In genomic region chr3:108083904-108084407, GRCm38 (mm10) we compare ENCODE assay signal across 8 mouse cellular contexts. TPM values are rescaled to one million over a fixed set of nuclear protein-coding genes. Genes with fewer than 3 reads are reported as not detected.
DNase-seq lines count a peak whose midpoint lies in the region; ATAC-seq and TF ChIP-seq lines count a peak whose summit lies in the region.

No protein-coding gene starts in this region.

- peaks cover 37% of the 10 kb centered on the region for H3K4me1 ChIP-seq in heart, postnatal 0 days (ENCODE audit: control insufficient read depth, insufficient read depth)
- peaks cover 25% of the 10 kb centered on the region for H3K4me1 ChIP-seq in cerebellum, adult 2 months (ENCODE audit: control insufficient read depth, insufficient read depth, low read length)
- H3K4me1 ChIP-seq in forebrain, postnatal 0 days (ENCODE audit: insufficient read depth) = peaks cover 26% of the 10 kb centered on the region
- H3K4me1 ChIP-seq in midbrain, embryonic 11.5 days (ENCODE audit: control insufficient read depth, insufficient read depth, low read length) = peaks cover 28% of the 10 kb centered on the region

- 60% methylated on average over 4 of the region's 4 CpGs for WGBS in heart, postnatal 0 days
- WGBS in cerebellum, adult 2 months = 35% methylated on average over 4 of the region's 4 CpGs
- 79% methylated on average over 4 of the region's 4 CpGs for WGBS in forebrain, postnatal 0 days
- WGBS in midbrain, embryonic 11.5 days = 84% methylated on average over 4 of the region's 4 CpGs

- DNase-seq in heart, postnatal 0 days (ENCODE audit: low spot score) = no peak
- DNase-seq in heart, adult 11 months = no peak
- peak; percentile 53 to 66 for DNase-seq in cerebellum, adult 2 months
- DNase-seq in forebrain, postnatal 0 days = no peak
- peak; percentile 72 for DNase-seq in midbrain, embryonic 11.5 days (ENCODE audit: low spot score, missing footprints)
- DNase-seq in spleen, postnatal 14 days (ENCODE audit: low spot score in 2 of 2) = no peak
- DNase-seq in layer of hippocampus, adult 11-12 months (ENCODE audit: low spot score) = no peak
- no peak for DNase-seq in thymus, postnatal 36 days

- TF ChIP-seq EP300 in heart, postnatal 0 days (IDR thresholded peaks at IDR 0.05; ENCODE audit: low read depth) = no peak

- no peak for TF ChIP-seq POLR2A in cerebellum, adult 2 months (IDR thresholded peaks at IDR 0.05; ENCODE audit: borderline replicate concordance, insufficient read depth, low read length)

- no peak overlapping the region for H3K4me3 ChIP-seq in heart, postnatal 0 days (ENCODE audit: low read depth, low read length)
- H3K4me3 ChIP-seq in cerebellum, adult 2 months (replicated peaks; ENCODE audit: insufficient read depth, low read depth, low read length) = peak overlapping the region; percentile 47
- H3K4me3 ChIP-seq in forebrain, postnatal 0 days (ENCODE audit: low read depth, low read length) = 0 out of 2 replicates have a peak overlapping the region, but pooled peaks have one; percentile 50
- no peak overlapping the region for H3K4me3 ChIP-seq in midbrain, embryonic 11.5 days (ENCODE audit: low read depth, low read length)

- peak overlapping the region; percentile 98; the same call in 1 of the 2 replicates for H3K4me2 ChIP-seq in heart, postnatal 0 days (ENCODE audit: low read depth, low read length)
- peak overlapping the region; percentile 100 for H3K4me2 ChIP-seq in forebrain, postnatal 0 days (ENCODE audit: low read depth)
- H3K4me2 ChIP-seq in midbrain, embryonic 11.5 days = peak overlapping the region; percentile 76

- no peak overlapping the region for H3K27ac ChIP-seq in heart, postnatal 0 days (ENCODE audit: low read depth)
- H3K27ac ChIP-seq in cerebellum, adult 2 months (ENCODE audit: insufficient read depth, low read length) = 0 out of 2 replicates have a peak overlapping the region, but pooled peaks have one; percentile 17
- no peak overlapping the region for H3K27ac ChIP-seq in forebrain, postnatal 0 days (ENCODE audit: low read depth, low read length)
- H3K27ac ChIP-seq in midbrain, embryonic 11.5 days (ENCODE audit: low read depth, low read length) = no peak overlapping the region

- no peaks in the 10 kb centered on the region for H3K9me3 ChIP-seq in heart, postnatal 0 days (replicated peaks; ENCODE audit: control insufficient read depth, low read length)
- H3K9me3 ChIP-seq in forebrain, postnatal 0 days (ENCODE audit: low read length) = no peaks in the 10 kb centered on the region
- H3K9me3 ChIP-seq in midbrain, embryonic 11.5 days (ENCODE audit: control insufficient read depth, low read length) = no peaks in the 10 kb centered on the region

- peaks cover 17% of the 10 kb centered on the region; the same call in 1 of the 2 replicates for H3K36me3 ChIP-seq in heart, postnatal 0 days (replicated peaks; ENCODE audit: control insufficient read depth, insufficient read depth, low read length)
- peaks cover 19% of the 10 kb centered on the region for H3K36me3 ChIP-seq in forebrain, postnatal 0 days (ENCODE audit: insufficient read depth)
- peaks cover 2% of the 10 kb centered on the region; the same call in 1 of the 2 replicates for H3K36me3 ChIP-seq in midbrain, embryonic 11.5 days (ENCODE audit: control insufficient read depth, insufficient read depth, low read length)

- H3K27me3 ChIP-seq in heart, postnatal 0 days (ENCODE audit: control insufficient read depth, insufficient read depth, low read length) = no peaks in the 10 kb centered on the region
- no peaks in the 10 kb centered on the region for H3K27me3 ChIP-seq in cerebellum, adult 2 months (ENCODE audit: control insufficient read depth, insufficient read depth, low read length)
- H3K27me3 ChIP-seq in forebrain, postnatal 0 days (ENCODE audit: insufficient read depth, low read length) = no peaks in the 10 kb centered on the region
- no peaks in the 10 kb centered on the region for H3K27me3 ChIP-seq in midbrain, embryonic 11.5 days (ENCODE audit: control insufficient read depth, insufficient read depth, low read length)

- no peak overlapping the region for H3K9ac ChIP-seq in heart, postnatal 0 days (replicated peaks; ENCODE audit: low read depth, low read length)
- H3K9ac ChIP-seq in forebrain, postnatal 0 days = no peak overlapping the region
- no peak overlapping the region; the same call in 1 of the 2 replicates for H3K9ac ChIP-seq in midbrain, embryonic 11.5 days (ENCODE audit: low read length)

- no peak for TF ChIP-seq CTCF in heart, postnatal 0 days (IDR thresholded peaks at IDR 0.05; ENCODE audit: low read depth)
- TF ChIP-seq CTCF in cerebellum, adult 2 months (IDR thresholded peaks at IDR 0.05; ENCODE audit: borderline replicate concordance, insufficient read depth, low read depth, low read length) = no peak
- no peak for TF ChIP-seq CTCF in forebrain, postnatal 0 days (IDR thresholded peaks at IDR 0.05; ENCODE audit: low read depth)

- ATAC-seq in heart, postnatal 0 days (ENCODE audit: insufficient read depth, low read depth) = no peak
- no peak for ATAC-seq in forebrain, postnatal 0 days
- no peak for ATAC-seq in midbrain, embryonic 11.5 days (ENCODE audit: low FRiP score)

RNA-seq across cellular contexts. Expression of gene Ampd2, which starts 2.5 kb away (rescaled TPM):
- total RNA-seq in heart, postnatal 0 days (2014; rRNA removed; ENCODE audit: low replicate concordance) = 17.3 and 77.9 TPM in 2 replicates
- 12.7 and 12.8 TPM in 2 replicates for polyA plus RNA-seq in heart, postnatal 0 days (2015; fragmentation: Nextera tagmentation; extraction: Ambion mirVana)
- 135 and 140 TPM in 2 replicates for polyA plus RNA-seq in cerebellum, adult 2 months (2012; rRNA removed)
- total RNA-seq in forebrain, postnatal 0 days (2014; rRNA removed) = 46.6 and 48.7 TPM in 2 replicates
- 38.8 and 47.0 TPM in 2 replicates for polyA plus RNA-seq in forebrain, postnatal 0 days (2015; fragmentation: Nextera tagmentation; extraction: Ambion mirVana)
- polyA plus RNA-seq in midbrain, embryonic 11.5 days (2014; fragmentation: Nextera tagmentation; extraction: Ambion mirVana) = 31.2 and 37.0 TPM in 2 replicates

RNA-seq across cellular contexts. Expression of gene Gnat2, which starts 8.6 kb away (rescaled TPM):
- total RNA-seq in heart, postnatal 0 days (2014; rRNA removed; ENCODE audit: low replicate concordance) = 0.19 TPM in 1 of 2 replicates, not detected in the other
- 0.45 and 1.1 TPM in 2 replicates for polyA plus RNA-seq in heart, postnatal 0 days (2015; fragmentation: Nextera tagmentation; extraction: Ambion mirVana)
- 0.11 and 0.47 TPM in 2 replicates for polyA plus RNA-seq in cerebellum, adult 2 months (2012; rRNA removed)
- total RNA-seq in forebrain, postnatal 0 days (2014; rRNA removed) = 0.10 and 0.38 TPM in 2 replicates
- 0.16 and 0.27 TPM in 2 replicates for polyA plus RNA-seq in forebrain, postnatal 0 days (2015; fragmentation: Nextera tagmentation; extraction: Ambion mirVana)
- 0.30 and 0.90 TPM in 2 replicates for polyA plus RNA-seq in midbrain, embryonic 11.5 days (2014; fragmentation: Nextera tagmentation; extraction: Ambion mirVana)

RNA-seq across cellular contexts. Expression of gene Gstm4, which starts 39.3 kb away (rescaled TPM):
- total RNA-seq in heart, postnatal 0 days (2014; rRNA removed; ENCODE audit: low replicate concordance) = 3.6 and 10.9 TPM in 2 replicates
- polyA plus RNA-seq in heart, postnatal 0 days (2015; fragmentation: Nextera tagmentation; extraction: Ambion mirVana) = 17.6 and 17.9 TPM in 2 replicates
- 11.3 and 11.8 TPM in 2 replicates for polyA plus RNA-seq in cerebellum, adult 2 months (2012; rRNA removed)
- 5.5 and 5.6 TPM in 2 replicates for total RNA-seq in forebrain, postnatal 0 days (2014; rRNA removed)
- 20.7 and 22.9 TPM in 2 replicates for polyA plus RNA-seq in forebrain, postnatal 0 days (2015; fragmentation: Nextera tagmentation; extraction: Ambion mirVana)
- 15.2 and 15.8 TPM in 2 replicates for polyA plus RNA-seq in midbrain, embryonic 11.5 days (2014; fragmentation: Nextera tagmentation; extraction: Ambion mirVana)

Comparison
In these comparisons a context has a peak if more than half of its experiments do, and no peak if none do; other contexts are left out.
1. DNase-seq: peak in cerebellum, adult 2 months (2 of 2) and midbrain, embryonic 11.5 days (single experiment); none in heart, postnatal 0 days (single experiment), heart, adult 11 months (single experiment), forebrain, postnatal 0 days (single experiment), spleen, postnatal 14 days (0 of 2), layer of hippocampus, adult 11-12 months (single experiment) and thymus, postnatal 36 days (0 of 2).
2. H3K4me3 ChIP-seq: peak in cerebellum, adult 2 months (single experiment) and forebrain, postnatal 0 days (single experiment); none in heart, postnatal 0 days (single experiment) and midbrain, embryonic 11.5 days (single experiment).
3. Peak in every context shown above with its lines, with median percentiles within 50 percentile points of each other: H3K4me2 ChIP-seq.